Mouse (Mus musculus): Measurements from ENCODE around the gene Acox1. TPM values are rescaled to one million over a fixed set of nuclear protein-coding genes. Genes with fewer than 3 reads are reported as not detected.

Gene Acox1
- total and polyA plus RNA-seq, 3 experiments = 17.1 to 21.0 (median 20.4) TPM

DNA sequence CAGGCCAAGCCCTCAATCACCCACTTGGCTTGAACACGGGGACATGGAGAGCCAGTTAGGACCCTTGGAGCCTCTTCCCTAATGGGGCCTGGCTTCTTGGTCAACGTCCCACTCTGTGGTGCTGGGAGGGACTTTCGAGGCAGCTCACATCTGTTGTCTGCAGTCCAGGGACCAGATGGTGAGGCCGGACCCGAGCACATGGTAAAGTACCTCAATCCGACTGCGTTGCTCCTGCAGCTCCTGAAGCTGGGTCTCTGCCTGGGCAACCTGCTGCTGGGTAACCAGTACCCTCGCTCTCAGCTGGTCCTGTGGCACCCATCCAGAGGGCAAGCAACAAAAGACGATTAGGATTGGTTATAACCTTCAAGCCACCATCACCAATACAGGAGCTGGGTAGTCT lies 70.9 kb downstream of the Acox1 start:
- no peaks in the 10 kb centered on the region for H3K79me2 ChIP-seq (replicated peaks; ENCODE audit: control insufficient read depth, extremely low read depth, insufficient read depth, poor library complexity, severe bottlenecking)
- no peak for TF ChIP-seq TCF12 (IDR thresholded peaks at IDR 0.05; ENCODE audit: low read depth, low read length)
- no peak for TF ChIP-seq IRF4 (IDR thresholded peaks at IDR 0.05; ENCODE audit: low read depth, low read length)
- TF ChIP-seq MAFK (IDR thresholded peaks at IDR 0.05; ENCODE audit: insufficient replicate concordance, low read length) = no peak
- H3K4me2 ChIP-seq (ENCODE audit: insufficient read depth, low read depth, poor library complexity, severe bottlenecking) = no peak overlapping the region
- H3K36me3 ChIP-seq (replicated peaks in 1 of 2; ENCODE audit: control insufficient read depth in 1 of 2, insufficient read depth in 1 of 2, low read length in 1 of 2) = peaks cover 27 to 54% of the 10 kb centered on the region in 2 experiments
- in situ Hi-C loops (cut with MboI; ENCODE audit: low pct_ligation_motif_present, low pct_unique_long_range_greater_than_20kb, low sequenced_read_pairs) = no loop called here
- no peak overlapping the region for H3K9ac ChIP-seq (ENCODE audit: insufficient read depth, low read depth)
- H3K27ac ChIP-seq (ENCODE audit: insufficient read depth, low read depth) = no peak overlapping the region
- H3K4me1 ChIP-seq (ENCODE audit: control insufficient read depth in 1 of 2, insufficient read depth in 2 of 2) = peaks cover 6 to 11% of the 10 kb centered on the region in 2 experiments; a peak in 3 of 4 replicates
- dilution Hi-C loops (cut with MboI; ENCODE audit: extremely low pct_ligation_motif_present, extremely low pct_unique_long_range_greater_than_20kb, low sequenced_read_pairs) = no loop called here
- peaks cover 8% of the 10 kb centered on the region for H3K9me3 ChIP-seq (replicated peaks; ENCODE audit: low read length)
- no peak overlapping the region for H3K4me3 ChIP-seq (replicated peaks in 1 of 3; ENCODE audit: low read depth in 2 of 3, low read length in 2 of 3, poor library complexity in 1 of 3)
- H3K27me3 ChIP-seq (replicated peaks) = no peaks in the 10 kb centered on the region
- no peak for DNase-seq (ENCODE audit: extremely low read depth)

DNA sequence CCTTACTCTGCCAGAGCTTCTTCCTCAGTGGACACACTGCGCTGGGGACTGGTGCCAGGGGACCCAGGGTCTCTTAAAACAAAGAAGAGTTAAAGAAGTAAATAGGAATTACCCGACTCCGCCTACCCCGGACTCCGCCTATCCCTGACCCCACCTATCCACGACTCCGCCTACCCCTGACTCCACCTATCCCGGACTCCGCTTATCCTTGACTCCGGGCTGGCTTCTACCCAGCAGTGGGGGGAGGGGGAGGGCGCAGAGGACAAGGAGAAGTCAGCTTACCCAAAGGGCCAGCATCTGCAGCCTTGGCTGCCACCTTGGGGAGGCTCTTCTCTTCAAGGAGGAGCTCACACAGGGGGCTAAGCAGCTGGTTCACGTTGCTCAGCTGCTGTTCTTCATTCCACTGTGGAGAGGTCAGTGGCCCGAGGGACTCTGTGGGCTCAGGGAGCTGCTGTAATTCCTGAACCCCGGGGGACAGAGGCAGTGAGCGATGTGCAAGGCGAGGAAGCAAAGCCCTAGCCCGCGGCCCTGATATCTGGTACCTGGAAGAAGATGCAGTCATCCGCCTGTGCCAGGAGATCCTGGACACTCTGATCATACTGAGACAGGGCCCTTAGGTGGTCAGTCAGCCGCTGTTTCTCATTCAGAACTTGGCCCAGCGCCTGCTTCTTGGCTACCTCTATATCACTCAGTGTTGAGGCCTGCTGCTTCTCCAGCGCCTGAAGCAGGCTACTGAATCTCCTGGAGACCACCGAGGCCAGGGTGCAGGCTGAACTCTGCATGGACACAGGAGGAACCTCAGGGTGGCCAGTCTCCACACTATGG lies 71.5 kb downstream of the Acox1 start, which contains the start of gene Trim47:
Gene Trim47, minus strand, starts transcription at position 55 of the 825 bp plus-strand sequence.
- H3K9ac ChIP-seq (ENCODE audit: insufficient read depth, low read depth) = no peak within 1 kb of the TSS

DNA sequence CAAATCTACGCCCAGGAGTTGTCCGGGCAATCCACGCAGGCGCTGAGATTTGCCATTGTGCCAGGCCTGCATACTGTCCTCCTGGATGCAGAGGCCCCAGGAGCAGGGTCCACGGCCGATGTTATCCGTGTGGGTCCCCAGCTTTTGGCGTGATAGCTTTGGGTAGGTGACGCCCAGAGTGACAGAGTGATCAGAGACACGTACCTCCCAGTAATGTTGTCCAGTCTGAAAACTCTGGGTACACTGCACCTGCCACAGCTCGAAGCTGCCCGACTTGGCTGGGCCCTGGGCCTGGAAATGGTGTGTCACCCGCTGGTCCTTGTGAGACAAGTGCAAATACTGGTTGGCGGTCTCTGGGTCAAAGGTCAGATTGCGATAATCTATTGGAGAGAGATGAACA lies 72.6 kb downstream of the Acox1 start:
- H3K36me3 ChIP-seq (replicated peaks in 1 of 2; ENCODE audit: control insufficient read depth in 1 of 2, insufficient read depth in 1 of 2, low read length in 1 of 2) = peaks cover 12 to 42% of the 10 kb centered on the region in 2 experiments
- dilution Hi-C loops (cut with MboI; ENCODE audit: extremely low pct_ligation_motif_present, extremely low pct_unique_long_range_greater_than_20kb, low sequenced_read_pairs) = no loop called here
- no peaks in the 10 kb centered on the region for H3K27me3 ChIP-seq (replicated peaks)
- H3K4me1 ChIP-seq (ENCODE audit: control insufficient read depth in 1 of 2, insufficient read depth in 2 of 2) = peaks cover 6% of the 10 kb centered on the region in 2 experiments; a peak in 3 of 4 replicates
- H3K9me3 ChIP-seq (replicated peaks; ENCODE audit: low read length) = peaks cover 8% of the 10 kb centered on the region
- H3K27ac ChIP-seq (ENCODE audit: insufficient read depth, low read depth) = no peak overlapping the region
- no peak overlapping the region for H3K4me3 ChIP-seq (replicated peaks in 1 of 3; ENCODE audit: low read depth in 2 of 3, low read length in 2 of 3, poor library complexity in 1 of 3)
- H3K79me2 ChIP-seq (replicated peaks; ENCODE audit: control insufficient read depth, extremely low read depth, insufficient read depth, poor library complexity, severe bottlenecking) = no peaks in the 10 kb centered on the region
- in situ Hi-C loops (cut with MboI; ENCODE audit: low pct_ligation_motif_present, low pct_unique_long_range_greater_than_20kb, low sequenced_read_pairs) = no loop called here
- H3K4me2 ChIP-seq (ENCODE audit: insufficient read depth, low read depth, poor library complexity, severe bottlenecking) = no peak overlapping the region
- no peak overlapping the region for H3K9ac ChIP-seq (ENCODE audit: insufficient read depth, low read depth)
- no peak for DNase-seq (ENCODE audit: extremely low read depth)
- TF ChIP-seq CHD1 (IDR thresholded peaks at IDR 0.05; ENCODE audit: low read depth, low read length) (no peak), RCOR1 (conservative IDR thresholded peaks at IDR 0.05; ENCODE audit: low read depth, low read length) (no peak), CTCF (conservative IDR thresholded peaks at IDR 0.05 in 1 of 2, IDR thresholded peaks at IDR 0.05 in 1 of 2; ENCODE audit: low read depth in 2 of 2, low read length in 2 of 2) (no peak), TBP (conservative IDR thresholded peaks at IDR 0.05; ENCODE audit: low read depth, low read length) (no peak), ZC3H11A (IDR thresholded peaks at IDR 0.05; ENCODE audit: low read depth, low read length) (no peak), POLR2AphosphoS2 (IDR thresholded peaks at IDR 0.05; ENCODE audit: low read depth, low read length) (no peak), UBTF (IDR thresholded peaks at IDR 0.05; ENCODE audit: low read depth, low read length) (no peak), MXI1 (IDR thresholded peaks at IDR 0.05; ENCODE audit: low read depth, low read length) (no peak), USF2 (conservative IDR thresholded peaks at IDR 0.05; ENCODE audit: low read depth, low read length) (no peak), HCFC1 (IDR thresholded peaks at IDR 0.05; ENCODE audit: low read depth, low read length) (no peak), NELFE (IDR thresholded peaks at IDR 0.05; ENCODE audit: low read depth, low read length) (no peak), CHD2 (IDR thresholded peaks at IDR 0.05; ENCODE audit: low read length) (no peak), E2F4 (IDR thresholded peaks at IDR 0.05; ENCODE audit: insufficient replicate concordance, low read depth, low read length) (no peak), NRF1 (IDR thresholded peaks at IDR 0.05; ENCODE audit: low read depth, low read length) (no peak), MYC (IDR thresholded peaks at IDR 0.05; ENCODE audit: low read depth, low read length) (no peak)

More for the DNA sequence above, 71.5 kb downstream of the Acox1 start, which contains the start of gene Trim47:
- dilution Hi-C loops (cut with MboI; ENCODE audit: extremely low pct_ligation_motif_present, extremely low pct_unique_long_range_greater_than_20kb, low sequenced_read_pairs) (no loop called here), in situ Hi-C loops (cut with MboI; ENCODE audit: low pct_ligation_motif_present, low pct_unique_long_range_greater_than_20kb, low sequenced_read_pairs) (no loop called here)
- Histone ChIP-seq H3K9me3 (replicated peaks; ENCODE audit: low read length) (peaks cover 8% of the 10 kb centered on the region), H3K27me3 (replicated peaks) (no peaks in the 10 kb centered on the region), H3K4me2 (ENCODE audit: insufficient read depth, low read depth, poor library complexity, severe bottlenecking) (no peak within 1 kb of the TSS), H3K27ac (ENCODE audit: insufficient read depth, low read depth) (no peak within 1 kb of the TSS), H3K36me3 (replicated peaks in 1 of 2; ENCODE audit: control insufficient read depth in 1 of 2, insufficient read depth in 1 of 2, low read length in 1 of 2) (peaks cover 21 to 53% of the 10 kb centered on the region in 2 experiments), H3K79me2 (replicated peaks; ENCODE audit: control insufficient read depth, extremely low read depth, insufficient read depth, poor library complexity, severe bottlenecking) (no peaks in the 10 kb centered on the region), H3K4me3 (replicated peaks in 1 of 3; ENCODE audit: low read depth in 2 of 3, low read length in 2 of 3, poor library complexity in 1 of 3) (no peak within 1 kb of the TSS), H3K4me1 (ENCODE audit: control insufficient read depth in 1 of 2, insufficient read depth in 2 of 2) (peaks cover 6% of the 10 kb centered on the region in 2 experiments; a peak in 3 of 4 replicates)
- TF ChIP-seq SMC3 (IDR thresholded peaks at IDR 0.05; ENCODE audit: low read depth, low read length) = no peak
- no peak for TF ChIP-seq HCFC1 (IDR thresholded peaks at IDR 0.05; ENCODE audit: low read depth, low read length)
- no peak for TF ChIP-seq ZNF384 (IDR thresholded peaks at IDR 0.05; ENCODE audit: low read depth, low read length)
- TF ChIP-seq NRF1 (IDR thresholded peaks at IDR 0.05; ENCODE audit: low read depth, low read length) = no peak
- TF ChIP-seq RCOR1 (conservative IDR thresholded peaks at IDR 0.05; ENCODE audit: low read depth, low read length) = no peak
- TF ChIP-seq KAT2A (IDR thresholded peaks at IDR 0.05; ENCODE audit: insufficient replicate concordance, low read length) = no peak
- no peak for TF ChIP-seq E2F4 (IDR thresholded peaks at IDR 0.05; ENCODE audit: insufficient replicate concordance, low read depth, low read length)
- TF ChIP-seq MAFK (IDR thresholded peaks at IDR 0.05; ENCODE audit: insufficient replicate concordance, low read length) = no peak
- no peak for TF ChIP-seq ELF1 (IDR thresholded peaks at IDR 0.05; ENCODE audit: low read depth, low read length)
- no peak for TF ChIP-seq RAD21 (IDR thresholded peaks at IDR 0.05; ENCODE audit: low read depth, low read length)
- TF ChIP-seq GABPA (IDR thresholded peaks at IDR 0.05; ENCODE audit: insufficient replicate concordance, low read depth, low read length) = no peak
- TF ChIP-seq CHD2 (IDR thresholded peaks at IDR 0.05; ENCODE audit: low read length) = no peak
- TF ChIP-seq JUND (conservative IDR thresholded peaks at IDR 0.05; ENCODE audit: low read depth, low read length) = no peak
- no peak for TF ChIP-seq TCF12 (IDR thresholded peaks at IDR 0.05; ENCODE audit: low read depth, low read length)
- TF ChIP-seq MAZ (IDR thresholded peaks at IDR 0.05; ENCODE audit: low read depth, low read length) = no peak
- no peak for TF ChIP-seq ZMIZ1 (IDR thresholded peaks at IDR 0.05; ENCODE audit: low read depth, low read length)
- TF ChIP-seq PAX5 (IDR thresholded peaks at IDR 0.05; ENCODE audit: low read length) = no peak
- TF ChIP-seq CHD1 (IDR thresholded peaks at IDR 0.05; ENCODE audit: low read depth, low read length) = no peak
- DNase-seq (ENCODE audit: extremely low read depth) = no peak
